Mouse (Mus musculus) layer of hippocampus, postnatal 25 days (tissue): ENCODE results near the gene B3gnt9. TPM values are rescaled to one million over a fixed set of nuclear protein-coding genes. Genes with fewer than 3 reads are reported as not detected.
A peak's percentile ranks its signal among the peaks of the same experiment; 100 is the strongest.

Source experiments
- DNase-seq, 2 experiments: peaks; one replicate each; pipeline ENCODE4 v3.0.0; 2022; ENCODE audit warnings: mixed read lengths in 2 of 2, low spot score in 1 of 2; ENCODE audit errors: extremely low spot score in 1 of 2
- total RNA-seq, 2 experiments: library from RNA; stranded (reverse); gene quantifications; 2 replicates each; pipeline ENCODE4 v1.2.3; 2021

The B3gnt9 gene
- total RNA-seq, 2 experiments from 2014 or later, result 4.0 to 4.4 TPM

- peak in 1 of 2 experiments; percentile 56 for DNase-seq
Measured at GRCm38 (mm10) chr8:105283074-105283473, 28.1 kb upstream of the B3gnt9 start.

DNA sequence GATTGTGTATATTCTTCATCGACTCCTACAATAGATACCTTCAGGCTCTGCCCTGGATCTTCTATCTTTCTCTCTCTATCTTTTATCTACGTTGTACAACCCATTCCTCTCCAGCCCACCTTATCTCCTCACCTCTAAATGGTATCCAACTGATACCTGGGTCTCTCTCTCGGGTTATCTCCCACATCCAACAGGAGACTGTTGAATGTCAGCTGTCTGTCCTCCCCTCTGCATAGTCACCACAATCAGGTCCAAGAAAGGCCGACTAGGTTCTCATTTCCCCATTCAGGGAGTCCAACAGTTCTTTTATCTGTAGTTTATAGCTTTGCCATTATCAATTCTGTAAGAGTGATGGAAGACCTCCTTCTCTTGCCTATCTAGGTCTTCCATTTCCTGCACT, 27.3 kb upstream of the B3gnt9 start:
- DNase-seq, result no peak

DNA sequence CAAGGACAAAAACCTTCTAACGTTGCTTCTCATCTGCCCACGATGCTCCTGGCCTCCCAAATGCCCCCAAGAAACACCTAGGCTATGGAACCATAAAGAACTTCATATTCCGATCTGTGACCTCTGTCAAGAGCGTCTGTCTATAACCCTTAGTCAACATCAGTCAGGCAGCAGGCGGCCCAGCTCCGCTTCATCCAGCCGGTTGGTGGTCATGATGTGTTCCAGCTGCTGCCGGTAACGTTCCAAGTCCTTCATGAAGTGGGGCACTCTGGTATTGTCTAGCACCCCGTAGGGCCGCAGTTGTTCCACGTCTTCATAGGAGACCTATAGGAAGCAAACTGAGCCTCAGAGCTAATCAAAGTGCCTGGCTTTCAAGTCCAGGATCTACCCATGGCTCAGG, 26.9 kb upstream of the B3gnt9 start:
- no peak for DNase-seq

DNA sequence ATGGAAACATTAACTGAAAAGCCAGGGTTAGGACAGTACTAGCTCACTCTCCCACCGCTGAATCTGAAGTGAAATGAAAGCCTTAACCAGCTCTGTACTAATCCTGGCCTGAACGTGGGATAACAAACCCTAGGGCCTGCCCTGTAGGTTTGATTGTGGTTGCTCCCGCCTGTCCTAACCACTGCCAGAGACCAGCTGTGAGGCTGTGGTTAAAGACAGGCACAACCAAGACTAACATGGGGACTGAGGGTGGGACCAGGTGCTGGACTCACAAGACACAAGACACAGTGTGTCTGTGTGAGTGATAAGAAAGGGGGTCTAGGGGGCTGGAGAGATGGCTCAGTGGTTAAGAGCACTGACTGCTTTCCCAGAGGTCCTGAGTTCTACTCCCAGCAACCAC, 25.6 kb upstream of the B3gnt9 start:
- no peak for DNase-seq

GRCm38 (mm10) chr8:105278911-105279334, 24.0 kb upstream of the B3gnt9 start:
- peak; percentile 76 to 81 for DNase-seq

GRCm38 (mm10) chr8:105276292-105277120, 21.6 kb upstream of the B3gnt9 start:
- peak in 1 of 2 experiments; percentile 54 for DNase-seq

DNA sequence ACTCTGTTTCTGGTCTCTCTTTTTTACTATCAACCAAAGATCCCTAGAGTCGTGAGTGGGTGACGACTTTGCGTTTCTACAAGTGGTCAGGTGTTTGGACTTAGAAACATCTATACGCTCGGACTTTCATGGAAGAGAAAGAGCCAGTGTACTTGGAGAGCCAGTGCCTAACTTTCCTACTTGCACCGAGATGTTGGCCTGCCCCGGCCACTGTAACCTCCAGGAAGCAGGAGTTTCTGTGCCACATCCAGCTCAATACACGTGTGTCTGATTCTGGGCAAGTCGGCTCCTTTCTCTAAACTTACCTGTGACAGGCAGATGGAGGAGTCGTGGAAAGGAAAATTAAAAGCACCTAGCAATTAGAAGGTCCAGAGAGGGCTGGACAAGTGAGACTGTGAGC, 20.9 kb upstream of the B3gnt9 start, which contains the start of gene Nol3:
Gene Nol3, plus strand, starts transcription at position 301 of the 400 bp plus-strand sequence.
- DNase-seq, result no peak

DNA sequence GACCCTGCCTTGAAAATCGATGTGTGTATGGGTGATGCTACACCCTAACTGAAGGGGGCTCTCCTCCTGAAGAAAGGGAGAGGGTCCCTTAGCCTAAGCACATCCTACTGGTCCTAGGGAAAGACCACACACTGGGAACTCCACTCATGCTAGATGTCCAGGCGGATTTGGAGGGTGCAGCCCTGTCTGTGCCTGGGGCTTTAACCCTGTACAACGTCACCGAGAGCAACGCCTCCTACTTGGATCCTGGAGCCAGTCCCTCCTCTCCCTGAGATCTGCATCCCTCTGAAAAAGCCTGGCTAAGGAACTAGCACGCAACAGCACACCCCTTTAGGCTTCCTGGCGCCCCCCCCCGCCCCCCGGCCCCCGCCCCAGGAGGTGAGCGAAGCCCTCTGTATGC, 20.4 kb upstream of the B3gnt9 start:
- DNase-seq, result no peak

GRCm38 (mm10) chr8:105270916-105271186, 15.9 kb upstream of the B3gnt9 start:
- no peak for DNase-seq

GRCm38 (mm10) chr8:105270101-105270915, 15.4 kb upstream of the B3gnt9 start:
- DNase-seq, result no peak

GRCm38 (mm10) chr8:105269461-105269947, 14.6 kb upstream of the B3gnt9 start, which contains the start of gene Hsf4:
Gene Hsf4 (plus strand): TSS chr8:105269801.
- no peak for DNase-seq

- no peak for DNase-seq
Measured at GRCm38 (mm10) chr8:105269075-105269458, 14.1 kb upstream of the B3gnt9 start.

- DNase-seq, result peak; percentile 62 to 66
Measured at GRCm38 (mm10) chr8:105268342-105269074, 13.6 kb upstream of the B3gnt9 start.

GRCm38 (mm10) chr8:105266775-105267174, 11.8 kb upstream of the B3gnt9 start:
- DNase-seq, result no peak

DNA sequence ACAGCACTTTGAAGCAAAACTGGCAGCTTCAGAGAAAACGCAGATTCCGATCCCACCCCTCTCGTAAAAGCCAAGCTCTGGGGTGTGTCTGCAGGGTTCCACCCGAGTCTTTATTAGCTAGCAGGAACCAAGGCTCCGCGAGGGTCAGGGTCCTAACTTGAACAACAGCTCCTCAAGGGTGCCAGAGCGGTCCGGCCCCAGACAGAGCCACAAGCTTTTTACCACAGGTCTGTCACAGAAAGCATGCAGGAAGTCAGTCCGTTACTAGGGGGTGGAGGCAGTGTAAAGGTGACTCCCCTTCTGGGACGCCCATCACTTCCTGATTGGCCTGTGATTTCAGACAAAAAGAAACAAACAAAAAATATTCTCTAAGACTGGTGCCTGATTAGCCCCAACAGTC, 10.2 kb upstream of the B3gnt9 start:
- DNase-seq, result no peak

GRCm38 (mm10) chr8:105264024-105264982, 9.3 kb upstream of the B3gnt9 start, which contains the start of the genes Tradd and Fbxl8:
Gene Tradd (minus strand): TSS chr8:105264609.
Gene Fbxl8 (plus strand): TSS chr8:105264648.
- no peak for DNase-seq

GRCm38 (mm10) chr8:105263244-105263912, 8.4 kb upstream of the B3gnt9 start:
- DNase-seq, result no peak

- no peak for DNase-seq
Measured at GRCm38 (mm10) chr8:105261326-105261980, 6.5 kb upstream of the B3gnt9 start.
